Mouse (Mus musculus): ENCODE data around the gene Mga.

Gene Mga

DNA sequence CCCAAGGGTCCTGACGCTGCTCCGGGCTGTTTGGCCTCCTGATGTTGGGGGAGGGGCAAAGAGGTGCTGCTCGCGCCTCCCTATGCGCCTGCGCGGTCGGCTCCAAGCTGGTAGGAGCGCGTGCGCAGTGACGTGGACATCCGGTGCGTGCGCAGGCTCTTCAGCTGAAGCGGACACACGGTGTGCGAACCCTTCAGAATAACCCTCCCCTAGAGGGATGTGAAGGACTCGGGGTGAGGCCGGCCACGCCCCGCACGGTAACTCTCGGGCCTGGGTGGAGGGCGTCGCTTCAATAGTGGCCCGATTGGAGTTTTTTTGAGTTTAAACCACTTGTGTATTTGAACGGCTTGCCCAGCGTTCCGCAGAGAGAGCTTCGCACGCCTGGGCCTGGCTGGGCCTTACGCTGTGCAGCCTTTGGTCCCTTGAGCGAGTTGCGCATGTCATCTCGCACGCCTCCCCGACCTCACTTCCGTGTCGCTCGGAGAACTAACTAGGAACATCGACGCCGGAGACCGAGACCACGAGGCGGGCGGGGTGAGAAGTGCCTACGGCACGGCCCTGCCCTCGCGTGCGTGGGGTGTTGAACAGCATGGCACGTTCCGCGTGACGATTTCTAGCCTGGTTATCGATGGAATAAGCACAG lies at the start of gene Mga:
Mga (plus strand) TSS at position 139 of the 643 bp plus-strand sequence.
- DNase-seq (ENCODE audit: low spot score) = peak; percentile 93

DNA sequence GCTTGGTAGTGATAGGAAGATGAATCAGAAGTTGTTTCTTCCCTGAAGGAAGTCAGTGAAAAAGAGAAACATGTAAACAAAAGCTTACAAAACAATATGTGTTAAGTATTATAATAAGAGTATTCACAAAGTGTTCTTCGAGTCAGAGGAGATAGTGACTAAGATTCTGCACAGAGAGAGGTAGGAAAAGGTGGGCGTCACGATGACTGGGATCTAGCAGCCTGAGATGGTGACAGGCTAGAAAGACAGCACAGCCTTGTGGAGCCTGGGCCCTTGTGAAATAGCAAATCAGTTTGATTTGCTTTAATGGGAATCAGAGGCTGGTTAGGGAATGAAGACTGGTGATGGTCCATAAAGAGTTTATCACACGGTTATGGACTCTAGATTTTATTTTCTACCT lies 43.2 kb upstream of the Mga start:
- DNase-seq (ENCODE audit: low spot score) = no peak

DNA sequence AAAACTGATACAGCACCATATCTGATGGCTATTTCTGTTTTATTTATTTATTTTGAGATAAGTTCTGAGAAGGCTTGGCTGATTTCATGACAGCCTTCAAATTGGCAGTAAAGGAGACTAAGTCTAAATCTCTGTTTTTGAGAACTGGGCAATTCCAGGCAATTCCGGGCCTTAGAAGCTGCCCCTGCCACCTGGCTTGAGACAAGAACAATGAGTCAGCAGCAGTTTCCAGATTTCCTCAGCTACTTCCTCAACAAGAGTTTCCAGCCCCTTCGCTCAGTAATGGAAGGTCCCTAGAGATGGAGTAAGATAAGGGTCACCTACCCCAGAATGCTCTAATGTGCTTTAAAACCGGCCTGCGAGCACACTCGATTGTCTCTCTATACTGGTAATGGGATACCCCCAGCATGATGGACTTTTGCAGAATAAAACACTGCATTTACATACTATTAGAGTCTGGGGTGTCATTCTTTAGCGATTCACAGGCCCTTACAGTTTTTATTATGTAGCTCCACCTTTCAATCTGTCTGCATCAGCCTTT lies 41.6 kb upstream of the Mga start:
- DNase-seq (ENCODE audit: low spot score) = no peak

DNA sequence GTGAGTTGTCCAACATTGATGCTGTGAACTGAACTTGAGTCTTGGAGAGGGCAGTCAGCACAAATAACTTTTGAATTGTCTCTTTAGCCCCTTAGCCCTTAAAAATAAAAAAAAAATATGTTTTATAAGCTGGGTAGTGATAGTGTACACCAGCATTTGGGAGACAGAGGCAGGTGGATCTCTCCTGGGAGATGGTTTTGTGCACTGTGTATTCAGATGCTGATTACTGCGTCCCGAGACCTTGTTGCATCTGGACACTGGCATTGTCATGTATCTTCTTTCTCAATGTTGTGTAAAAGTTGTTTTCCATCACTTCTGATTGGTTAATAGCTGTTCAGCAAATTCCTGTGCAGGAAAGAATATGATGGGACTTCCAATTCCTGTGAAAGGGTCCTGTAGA lies 39.7 kb upstream of the Mga start:
- no peak for DNase-seq (ENCODE audit: low spot score)

DNA sequence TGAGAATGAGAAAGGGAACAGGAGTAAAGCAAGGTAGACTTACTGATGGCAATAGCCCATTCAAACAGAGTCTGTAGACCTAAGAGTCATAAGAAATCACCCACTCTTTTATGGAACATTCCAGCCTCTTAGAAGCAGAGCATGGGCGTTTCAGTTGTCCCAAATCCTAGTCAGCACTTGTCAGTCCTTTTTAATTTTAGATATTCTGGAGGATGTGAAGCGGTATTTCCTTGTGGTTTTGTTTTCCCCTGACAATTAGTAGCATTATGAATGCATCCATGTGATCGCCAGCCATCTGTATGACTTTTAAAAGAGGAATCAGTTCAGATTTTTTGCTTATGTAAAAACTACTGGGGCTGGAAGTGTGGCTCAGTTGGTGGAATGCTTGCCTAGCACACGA lies 32.5 kb upstream of the Mga start:
- peak; percentile 14 for DNase-seq (ENCODE audit: low spot score)

DNA sequence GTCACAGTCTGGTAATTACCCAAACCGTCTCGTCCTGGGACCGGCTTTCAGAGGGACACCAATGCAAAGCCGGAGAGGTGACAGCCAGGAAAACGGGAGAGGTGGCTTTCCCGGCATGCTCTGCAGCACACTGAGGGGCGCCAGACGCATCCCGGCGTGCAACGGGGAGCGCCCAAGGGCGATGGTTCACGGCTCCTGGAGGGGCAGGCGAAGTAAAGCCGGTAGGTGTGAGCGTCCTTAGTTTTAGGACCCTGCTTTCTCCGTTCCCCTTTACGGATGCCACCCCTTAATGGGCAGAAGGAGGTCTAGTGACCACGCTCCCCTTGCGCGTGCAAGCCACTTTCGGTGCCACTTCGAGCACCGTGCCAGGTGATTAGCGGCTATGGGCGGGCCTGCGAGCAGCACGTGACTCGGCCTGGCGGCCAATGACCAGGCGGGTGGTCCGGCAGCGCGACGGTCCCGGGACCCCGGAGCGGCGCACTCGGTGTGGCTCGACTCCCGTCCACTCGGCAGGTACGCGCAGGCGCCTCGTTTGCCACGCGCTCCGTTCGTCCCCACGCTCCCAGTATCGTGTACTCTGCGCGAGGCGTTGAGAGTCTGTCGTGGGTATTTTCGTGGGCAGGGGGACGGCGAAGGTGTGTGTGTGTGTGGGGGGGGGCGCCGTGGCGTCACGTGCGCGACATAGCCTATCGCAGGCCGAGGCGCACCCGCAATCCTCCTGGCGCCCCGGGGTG lies 24.5 kb upstream of the Mga start:
- peak; percentile 72 for DNase-seq (ENCODE audit: low spot score)

DNA sequence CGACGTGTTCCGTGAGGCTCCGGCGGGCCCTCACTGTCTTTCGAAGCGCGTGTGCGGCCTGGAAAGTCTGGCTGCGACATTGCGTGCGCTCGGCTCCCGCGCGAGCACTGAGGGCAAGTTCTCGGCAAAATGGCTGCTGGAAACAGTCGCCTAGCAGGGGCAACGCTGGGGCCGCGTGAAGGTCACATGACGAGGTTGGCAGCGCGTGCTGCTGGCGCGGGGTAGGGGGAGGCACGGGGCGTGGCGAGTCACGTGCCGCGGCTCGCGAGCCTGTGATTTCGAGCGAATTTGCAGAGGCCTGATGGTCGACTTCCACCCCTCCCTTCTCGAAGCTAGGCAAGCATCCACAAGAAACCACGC lies 23.9 kb upstream of the Mga start:
- DNase-seq (ENCODE audit: low spot score) = peak; percentile 92

DNA sequence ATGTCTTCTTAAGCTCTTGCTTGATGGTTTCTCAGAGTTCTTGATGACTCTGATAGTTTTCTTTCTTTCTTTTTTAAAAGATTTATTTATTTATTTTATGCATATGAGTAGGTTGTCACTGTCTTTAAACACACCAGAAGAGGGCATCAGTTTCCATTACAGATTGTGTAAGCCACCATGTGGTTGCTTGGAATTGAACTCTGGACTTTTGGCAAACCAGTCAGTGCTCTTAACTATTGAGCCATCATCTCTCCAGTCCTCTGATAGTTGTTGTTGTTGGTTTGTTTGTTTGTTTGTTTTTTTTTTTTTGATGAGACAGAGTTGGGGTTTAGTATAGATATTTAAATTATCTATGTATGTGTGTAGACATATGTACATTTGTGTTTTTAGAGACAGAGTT lies 21.0 kb upstream of the Mga start:
- no peak for DNase-seq (ENCODE audit: low spot score)

DNA sequence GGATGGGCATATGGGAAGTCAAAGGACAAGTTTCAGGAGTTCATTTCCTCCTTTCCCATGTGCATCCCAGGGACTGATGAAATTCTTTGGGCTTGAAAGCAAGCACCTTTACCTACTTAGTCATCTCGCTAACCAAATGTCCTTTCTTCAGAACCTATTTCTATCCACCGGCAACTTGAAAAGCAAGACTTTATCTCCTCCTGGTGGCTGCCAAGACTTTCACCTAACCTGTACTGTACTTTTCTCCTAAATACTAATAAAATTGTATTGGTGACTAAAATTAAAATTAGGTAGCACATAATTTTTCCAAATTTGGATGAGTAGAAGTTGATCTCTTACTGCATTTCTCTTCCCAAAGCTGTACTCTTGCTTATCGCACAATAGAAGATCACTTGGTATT lies 9.8 kb upstream of the Mga start:
- no peak for DNase-seq (ENCODE audit: low spot score)

DNA sequence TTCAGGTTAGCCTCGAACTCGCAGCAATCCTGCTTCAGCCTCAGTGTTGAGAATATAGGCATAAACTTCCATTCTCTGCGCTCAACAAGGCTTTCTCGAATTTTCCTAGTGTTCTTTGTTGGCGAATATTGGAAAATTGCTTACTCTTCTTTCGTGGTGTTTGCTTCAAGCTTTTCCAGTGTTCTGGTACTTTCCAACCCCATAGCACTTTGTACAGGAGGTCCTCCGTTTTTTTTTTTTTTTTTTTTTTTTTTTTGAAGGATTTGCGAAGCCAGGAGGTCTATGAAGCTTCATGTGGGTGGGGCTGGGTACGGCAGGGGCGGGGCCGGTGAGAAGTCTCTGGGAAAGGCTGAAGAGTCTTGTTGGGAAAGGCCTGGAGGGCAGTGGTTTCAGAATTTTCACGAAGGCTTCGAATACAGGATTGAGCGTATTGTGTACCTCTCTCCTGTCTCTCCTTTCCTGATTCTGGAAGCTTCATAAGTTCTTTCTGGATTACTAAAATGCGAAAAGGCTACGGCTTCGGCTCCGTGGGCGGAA lies 407 bp upstream of the Mga start:
- no peak for DNase-seq (ENCODE audit: low spot score)

DNA sequence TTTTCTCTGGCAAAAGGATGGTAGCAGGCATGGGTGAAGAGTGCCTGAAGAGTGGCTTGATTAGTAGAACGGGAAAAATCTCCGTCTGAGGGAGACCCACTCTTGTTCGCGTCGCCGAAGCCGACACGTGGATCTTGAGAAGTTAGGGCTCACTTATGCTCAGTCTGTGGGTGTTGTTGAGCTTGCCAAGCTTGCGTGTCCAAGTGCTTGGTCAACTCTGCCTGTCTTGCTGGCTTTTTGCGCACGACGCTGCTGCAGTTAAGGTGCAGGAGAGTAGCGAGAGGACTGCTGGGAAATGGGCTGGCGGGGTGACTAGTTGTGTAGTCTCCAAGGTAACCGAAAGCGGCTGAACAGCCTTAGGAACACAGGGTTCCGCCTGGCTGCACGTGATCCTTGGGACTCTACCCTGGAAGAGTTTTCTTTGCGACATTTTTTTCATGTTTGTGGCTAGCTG lies 1.1 kb downstream of the Mga start:
- peak; percentile 48 for DNase-seq (ENCODE audit: low spot score)

DNA sequence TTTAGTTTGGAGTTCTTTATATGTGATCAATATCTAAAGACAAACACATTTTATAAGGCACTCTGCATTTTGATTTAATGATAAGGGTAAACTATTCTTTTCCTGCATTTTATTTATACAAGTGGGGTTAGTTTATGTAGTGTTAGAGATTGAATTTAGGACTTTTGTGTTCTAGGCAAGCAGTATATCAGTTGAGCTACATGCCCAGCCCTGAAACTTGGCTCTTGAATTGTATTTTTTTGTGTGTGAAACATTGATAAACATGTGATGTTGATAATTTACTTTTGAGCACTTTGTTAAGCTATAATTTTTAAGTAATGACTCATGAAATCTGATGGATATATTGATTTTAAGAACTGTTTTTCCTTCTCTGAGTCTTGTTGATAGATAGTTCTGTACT lies 19.0 kb downstream of the Mga start:
- DNase-seq (ENCODE audit: low spot score) = no peak

DNA sequence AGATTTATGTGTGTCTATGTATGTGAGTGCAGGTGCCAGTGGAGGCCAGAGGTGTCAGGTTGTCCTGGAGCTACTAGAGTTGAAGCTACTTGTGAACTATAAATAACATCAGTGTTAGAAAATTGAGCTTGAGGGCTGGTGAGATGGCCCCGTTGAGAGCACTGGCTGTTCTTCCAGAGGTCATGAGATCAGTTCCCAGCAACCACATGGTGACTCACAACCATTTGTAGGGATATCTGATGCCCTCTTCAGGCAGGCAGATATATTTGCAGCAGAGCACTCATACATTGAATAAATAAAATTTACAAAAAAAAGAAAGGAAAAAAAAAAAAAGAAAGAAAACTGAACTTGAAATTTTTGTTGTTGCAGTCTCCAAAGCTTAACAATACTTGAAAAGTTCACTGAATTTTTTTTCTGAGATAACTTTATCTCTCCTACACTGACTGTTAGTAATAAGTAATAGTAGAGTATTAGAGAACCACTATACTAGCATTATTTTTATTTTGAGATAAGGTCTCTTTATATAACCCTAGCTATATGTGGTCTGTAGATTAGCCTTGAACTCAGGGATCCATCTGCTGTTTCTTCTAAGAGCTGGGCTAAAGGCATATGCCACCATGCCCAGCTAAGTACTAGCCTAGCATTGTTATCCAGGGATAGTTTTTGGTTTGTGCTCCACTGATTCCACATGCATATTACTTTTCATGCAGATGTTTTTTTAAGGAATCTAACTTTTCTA lies 20.8 kb downstream of the Mga start:
- no peak for DNase-seq (ENCODE audit: low spot score)

DNA sequence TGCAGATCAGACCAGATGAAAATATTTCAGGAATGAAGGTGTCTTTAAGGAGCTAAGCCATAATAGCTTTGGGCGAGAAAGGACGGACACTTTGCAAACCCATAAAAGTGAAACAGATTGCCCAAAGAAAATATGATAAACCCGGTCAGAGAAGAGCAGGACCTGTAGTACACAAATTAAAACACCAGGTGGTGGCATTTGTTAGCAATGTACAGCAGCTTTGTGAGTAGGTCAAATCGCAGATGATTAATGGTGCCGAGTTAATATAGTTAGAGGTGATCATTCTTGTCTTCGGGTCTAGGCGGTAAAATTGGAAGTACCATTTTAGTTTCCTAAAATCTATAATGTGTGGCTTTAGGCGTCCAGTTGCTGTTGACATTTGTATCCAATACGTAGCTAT lies 73.5 kb downstream of the Mga start:
- DNase-seq (ENCODE audit: low spot score) = peak; percentile 54

DNA sequence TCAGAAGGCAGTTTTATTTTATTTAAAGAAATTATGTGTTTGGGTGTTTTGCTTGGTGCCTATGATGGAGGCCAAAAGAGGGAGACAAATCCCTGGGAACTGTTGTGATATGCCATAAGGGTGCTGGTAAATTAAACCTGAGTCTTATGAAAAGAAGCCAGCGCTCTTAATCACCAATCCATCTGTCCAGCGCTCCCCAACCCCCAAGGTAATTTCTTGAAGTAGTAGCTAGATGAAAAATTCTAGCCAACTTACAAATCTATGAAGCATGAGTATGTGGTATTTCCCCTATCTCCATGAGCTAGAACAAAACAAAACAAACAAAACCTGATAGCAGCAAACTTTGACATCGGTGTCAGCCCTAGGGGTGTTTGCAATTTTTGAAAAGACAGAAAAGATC lies 74.3 kb downstream of the Mga start:
- DNase-seq (ENCODE audit: low spot score) = no peak

DNA sequence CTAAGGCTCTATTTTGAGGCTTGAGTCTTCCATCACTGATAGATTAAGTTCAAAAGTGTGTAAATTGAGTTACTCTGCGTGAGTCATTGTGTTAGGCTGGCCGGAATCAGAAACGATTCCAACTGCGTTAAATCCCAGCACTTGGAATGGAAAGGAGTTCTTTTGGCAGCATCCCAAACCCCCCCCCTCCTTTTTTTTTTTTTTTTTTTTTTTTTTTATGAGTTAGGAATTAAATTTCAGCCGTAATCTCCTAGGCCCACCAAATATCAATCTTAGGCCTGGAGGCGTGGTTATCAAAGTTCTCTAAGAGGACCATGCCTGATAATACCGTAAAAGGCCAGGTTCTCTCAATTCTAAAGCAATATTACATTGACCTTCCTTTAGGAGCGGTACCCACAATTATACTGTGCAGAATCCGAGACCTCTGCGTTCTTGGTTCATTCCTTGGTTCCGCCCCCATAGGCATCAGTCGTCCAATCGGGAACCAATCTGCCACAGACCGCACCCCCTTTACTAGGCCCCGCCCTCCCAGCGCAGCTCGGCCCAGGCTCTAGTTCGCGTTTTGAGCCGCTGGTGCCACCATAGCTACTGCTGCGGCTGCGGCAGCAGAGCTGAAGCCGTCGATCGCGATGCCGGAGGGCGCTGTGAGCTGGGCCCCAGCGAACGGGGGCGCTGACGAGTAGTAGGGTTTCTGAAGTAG lies 75.0 kb downstream of the Mga start:
- peak; percentile 95 for DNase-seq (ENCODE audit: low spot score)

DNA sequence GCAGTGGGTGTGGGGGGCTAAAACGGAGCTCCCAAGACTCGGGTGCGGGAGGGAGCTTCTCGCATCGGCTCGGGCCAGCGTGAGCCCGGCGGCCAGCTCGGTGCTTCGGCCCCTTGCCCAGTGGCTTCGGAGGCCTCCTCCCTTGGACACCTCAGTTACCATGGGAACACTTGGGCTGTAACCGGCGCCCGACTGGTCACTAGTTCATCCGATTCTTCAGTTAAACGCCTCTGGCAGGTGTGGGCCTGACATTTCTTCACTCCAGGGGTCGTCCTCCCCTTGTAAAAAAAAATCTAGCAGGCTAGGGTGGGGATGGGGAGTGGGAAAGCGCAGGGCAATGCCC lies 75.5 kb downstream of the Mga start, which contains the start of gene Mapkbp1:
Mapkbp1 (plus strand) TSS at position 163 of the 343 bp plus-strand sequence.
- DNase-seq (ENCODE audit: low spot score) = no peak

DNA sequence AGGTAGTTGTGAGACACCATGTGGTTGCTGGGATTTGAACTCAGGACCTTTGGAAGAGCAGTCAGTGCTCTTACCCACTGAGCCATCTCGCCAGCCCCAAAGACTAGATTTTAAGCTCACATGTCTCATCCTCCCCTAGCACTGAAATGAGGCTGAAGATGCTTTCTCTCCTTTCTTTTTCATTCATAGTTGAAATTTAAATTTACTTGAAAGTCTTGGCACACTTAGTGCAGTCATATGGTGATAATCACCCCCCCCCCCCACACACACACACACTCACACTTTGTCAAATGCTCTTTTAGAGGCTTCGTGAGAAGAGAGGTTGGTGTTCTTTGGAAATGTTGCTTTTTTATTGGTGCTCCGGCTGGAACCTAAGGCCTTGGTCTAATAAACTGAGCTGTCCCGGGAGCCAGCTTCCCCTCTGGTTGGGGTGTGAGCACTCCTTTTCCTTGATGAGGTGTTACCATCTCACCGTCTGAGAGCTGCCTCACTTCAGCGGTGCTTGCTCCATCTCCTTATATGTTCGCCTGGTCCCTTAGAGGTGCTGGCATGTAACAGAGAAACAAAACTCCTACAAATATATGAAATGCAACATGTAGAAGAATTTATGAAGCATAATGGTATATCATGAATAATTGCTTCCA lies 83.4 kb downstream of the Mga start:
- no peak for DNase-seq (ENCODE audit: low spot score)

DNA sequence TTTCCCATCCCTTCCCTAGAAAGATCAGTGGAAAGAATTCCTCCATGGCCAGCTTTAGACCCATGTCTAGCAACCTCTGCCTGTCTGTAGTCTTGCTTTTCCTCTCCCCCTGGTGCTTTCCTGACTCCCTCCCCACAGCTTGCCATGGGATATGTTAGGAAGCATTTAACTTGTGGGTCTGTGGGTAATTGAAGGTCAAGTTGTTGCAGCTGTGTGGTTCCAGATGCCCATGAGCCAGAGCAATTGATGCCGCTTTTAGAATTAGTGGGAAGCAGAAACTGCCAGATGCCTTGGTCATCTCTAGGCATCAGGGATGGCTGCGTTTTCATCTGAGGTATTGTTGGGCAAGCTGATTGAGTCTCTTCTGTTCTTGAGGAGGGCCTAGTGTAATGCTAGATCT lies 84.6 kb downstream of the Mga start:
- no peak for DNase-seq (ENCODE audit: low spot score)

DNA sequence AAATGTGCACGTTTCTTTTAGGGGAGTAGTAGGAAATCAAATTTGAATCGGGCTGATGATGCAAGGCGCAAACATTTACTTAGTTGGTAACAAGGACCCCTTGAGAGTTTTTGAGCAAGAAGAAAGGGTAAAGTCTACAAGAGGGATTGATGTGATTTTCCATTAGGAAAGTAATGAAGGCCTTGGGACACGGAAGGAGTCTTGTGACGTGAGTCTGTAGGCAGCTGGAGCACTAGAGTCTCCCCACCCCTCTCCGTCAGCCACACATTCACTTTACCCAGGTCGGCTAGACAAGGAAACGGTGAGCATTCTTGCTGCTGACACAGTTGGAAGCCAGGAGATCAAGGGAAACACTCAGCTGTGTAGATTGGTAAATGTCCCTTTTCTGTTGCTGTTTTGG lies 88.8 kb downstream of the Mga start:
- DNase-seq (ENCODE audit: low spot score) = no peak

DNA sequence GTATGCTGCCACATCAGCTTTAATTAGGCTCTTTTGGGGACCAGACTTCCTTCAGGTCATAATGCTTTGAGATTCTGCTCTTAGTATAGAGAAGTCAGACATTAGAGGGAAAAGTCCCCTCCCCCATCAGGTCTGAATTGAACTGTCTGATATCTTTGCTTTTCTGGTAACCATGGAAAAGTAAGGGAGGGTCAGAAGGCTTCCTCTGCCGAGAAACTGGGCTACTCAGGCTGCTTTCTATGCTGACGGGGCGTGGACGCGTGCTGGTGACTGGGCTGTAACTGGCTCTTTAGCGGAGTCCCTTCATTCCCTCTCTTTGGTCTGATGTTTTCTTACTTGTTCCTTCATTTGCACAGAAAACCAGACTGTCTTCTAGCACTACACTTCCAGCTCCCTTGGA lies 89.3 kb downstream of the Mga start:
- no peak for DNase-seq (ENCODE audit: low spot score)

DNA sequence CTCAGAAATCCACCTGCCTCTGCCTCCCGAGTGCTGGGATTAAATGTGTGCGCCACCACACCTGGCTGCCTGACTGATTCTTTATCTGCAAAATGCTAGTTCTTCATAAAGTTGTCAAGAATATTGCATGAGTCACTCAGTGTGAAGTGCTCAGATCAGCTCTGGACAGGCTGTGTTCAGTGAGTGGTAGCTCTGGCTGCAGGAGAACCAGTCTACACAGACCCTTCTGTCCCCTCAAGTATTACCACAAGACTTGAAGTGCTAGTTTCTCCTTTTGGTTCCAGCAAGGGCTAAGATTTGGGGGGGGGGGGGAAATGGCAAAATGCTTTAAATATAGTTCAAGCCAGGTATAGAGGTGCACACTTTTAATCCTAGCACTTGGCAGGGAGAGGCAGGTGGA lies 90.4 kb downstream of the Mga start:
- no peak for DNase-seq (ENCODE audit: low spot score)

Data from layer of hippocampus, adult 11-12 months (tissue).